Mouse (Mus musculus): ENCODE measurements around the gene Fut2.
"Not testable (repeated sequence)": the region's sequence is repeated elsewhere in the genome, so short reads cannot be mapped to it uniquely, and the experiment has no call there.

DNA sequence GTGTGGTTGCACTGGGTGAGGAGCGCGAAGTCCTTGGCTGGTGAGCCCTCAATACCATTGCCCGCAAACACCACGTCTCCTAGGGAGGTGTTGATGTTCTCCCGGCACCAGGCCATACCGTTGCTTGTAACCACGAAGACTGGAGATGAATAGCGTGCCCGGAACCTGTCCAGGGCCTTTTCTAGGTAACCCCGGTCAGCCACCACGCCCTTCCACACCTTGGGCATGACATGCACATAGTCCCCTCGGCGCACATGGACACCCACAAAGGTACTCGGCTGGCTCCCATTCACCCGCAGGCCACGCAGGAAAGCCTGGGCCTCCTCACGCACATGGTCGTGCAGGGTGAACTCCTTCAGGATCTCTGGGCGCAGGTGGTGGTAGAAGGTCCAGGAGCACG lies 15.7 kb downstream of the Fut2 start:
- not testable (repeated sequence) for TF ChIP-seq POLR2A, CTCF (IDR thresholded peaks at IDR 0.05; ENCODE audit: extremely low read depth, insufficient read depth, low read length)

All from cortical plate, adult 2 months (tissue).